Mouse (Mus musculus): ENCODE measurements around the gene Hnrnpab.
"Not testable (repeated sequence)": the region's sequence is repeated elsewhere in the genome, so short reads cannot be mapped to it uniquely, and the experiment has no call there.

Gene Hnrnpab

DNA sequence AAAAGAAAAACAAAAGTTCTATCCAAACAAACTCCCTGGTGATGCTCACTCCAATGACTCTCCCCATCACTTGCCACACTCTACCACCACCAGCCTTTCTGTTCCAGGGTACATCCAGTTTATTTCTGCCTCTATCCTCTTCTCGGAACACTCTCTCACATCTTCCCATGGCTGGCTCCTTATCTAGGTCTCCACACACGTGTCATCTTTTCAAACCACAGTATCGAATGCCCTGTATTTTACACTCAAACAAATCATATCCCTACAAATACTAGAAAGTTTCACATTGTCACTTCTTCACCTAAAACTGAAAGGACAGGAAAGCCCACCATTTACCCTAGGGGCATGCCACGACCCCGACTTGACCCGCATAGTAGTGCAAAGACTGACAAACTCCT, 28.5 kb upstream of the Hnrnpab start:
- DNase-seq (ENCODE audit: extremely low spot score, low spot score) = no peak

DNA sequence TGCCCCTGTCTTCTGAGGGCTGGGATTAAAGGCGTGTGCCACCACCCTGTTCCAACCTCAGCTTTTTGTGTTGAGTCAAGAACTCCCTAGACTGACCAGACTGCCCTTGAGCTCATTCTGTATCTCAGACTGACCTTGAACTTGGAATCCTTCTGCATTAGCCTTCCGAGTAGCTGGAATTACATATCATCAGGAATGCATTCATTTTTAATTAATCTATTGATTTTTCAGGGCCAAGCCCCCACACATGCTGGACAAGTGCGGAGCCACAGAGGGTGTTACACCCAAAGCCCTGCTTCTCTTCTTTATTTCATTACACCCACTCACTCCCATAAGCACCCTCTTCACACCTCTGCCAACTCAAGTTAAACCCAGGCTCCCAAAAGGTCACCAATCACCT, 27.1 kb upstream of the Hnrnpab start:
- DNase-seq (ENCODE audit: extremely low spot score, low spot score) = no peak

DNA sequence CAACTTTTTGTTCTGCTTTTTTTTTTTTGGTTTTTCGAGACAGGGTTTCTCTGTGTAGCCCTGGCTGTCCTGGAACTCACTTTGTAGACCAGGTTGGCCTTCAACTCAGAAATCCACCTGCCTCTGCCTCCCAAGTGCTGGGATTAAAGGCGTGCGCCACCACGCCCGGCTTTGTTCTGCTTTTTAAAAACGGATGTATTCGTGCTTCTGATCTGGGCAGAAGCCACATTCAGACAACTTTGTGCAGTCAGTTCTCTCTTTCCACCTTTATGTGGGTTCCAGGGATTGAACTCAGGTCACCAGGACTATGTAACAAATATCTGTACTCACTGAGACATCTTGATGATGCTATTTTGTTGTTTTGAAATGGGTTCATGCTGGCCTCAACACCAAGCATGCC, 26.6 kb upstream of the Hnrnpab start:
- not testable (repeated sequence) for DNase-seq (ENCODE audit: extremely low spot score, low spot score)

GRCm38 (mm10) chr11:51632130-51632753, 25.6 kb upstream of the Hnrnpab start:
- no peak for DNase-seq (ENCODE audit: extremely low spot score, low spot score)

- DNase-seq (ENCODE audit: extremely low spot score, low spot score) = no peak
These were observed 23.1 kb upstream of the Hnrnpab start for GRCm38 (mm10) chr11:51629651-51630314.

DNA sequence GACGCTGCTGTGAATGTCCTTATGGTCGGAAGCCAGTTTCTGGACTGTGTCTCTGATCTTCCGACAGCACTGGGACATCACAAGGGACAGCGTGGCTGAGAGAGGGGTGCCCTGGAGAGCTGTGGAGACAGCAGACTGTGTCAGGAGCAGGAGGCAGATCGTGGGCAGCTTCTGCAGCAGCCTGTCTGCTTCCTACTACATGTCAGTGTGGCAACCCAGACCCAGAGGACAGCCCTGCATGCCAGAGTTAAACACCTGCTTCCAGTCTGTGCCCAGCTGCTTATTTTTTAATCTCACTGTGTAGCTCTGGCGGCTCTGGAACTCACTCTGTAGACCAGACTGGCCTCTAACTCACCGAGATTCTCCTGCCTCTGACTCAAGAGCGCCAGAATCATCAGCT, 21.3 kb upstream of the Hnrnpab start:
- no peak for DNase-seq (ENCODE audit: extremely low spot score, low spot score)

GRCm38 (mm10) chr11:51627425-51627824, 20.8 kb upstream of the Hnrnpab start:
- DNase-seq (ENCODE audit: extremely low spot score, low spot score) = no peak

- DNase-seq (ENCODE audit: extremely low spot score, low spot score) = no peak
These were observed 18.7 kb upstream of the Hnrnpab start for GRCm38 (mm10) chr11:51625187-51625820.

DNA sequence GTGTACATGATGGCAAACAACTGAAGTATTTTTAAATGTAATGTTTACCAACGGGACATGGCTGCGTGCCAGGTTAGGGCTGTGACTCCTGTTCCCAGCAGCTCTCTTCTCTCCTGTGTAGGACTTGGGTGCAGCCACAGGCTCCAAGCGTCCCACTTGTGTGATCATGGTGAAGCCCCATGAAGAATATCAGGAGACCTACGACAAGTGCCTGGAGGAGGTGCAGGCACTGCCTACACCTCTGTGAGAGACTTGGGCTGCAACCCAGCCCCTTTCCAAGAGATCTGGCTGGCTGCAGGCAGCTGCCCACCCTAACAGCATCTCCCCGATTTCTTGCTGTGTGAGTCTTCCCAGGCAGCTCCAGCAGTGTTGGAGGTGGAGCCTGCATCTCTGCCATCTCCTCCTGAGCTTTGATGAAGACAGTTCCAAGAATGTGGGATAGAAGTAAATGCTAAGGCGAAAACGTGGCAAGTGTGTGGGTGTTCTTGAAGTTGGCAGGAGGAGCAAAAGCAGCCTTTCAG, 16.4 kb upstream of the Hnrnpab start:
- DNase-seq (ENCODE audit: extremely low spot score, low spot score) = no peak

- DNase-seq (ENCODE audit: extremely low spot score, low spot score) = no peak
These were observed 15.1 kb upstream of the Hnrnpab start for GRCm38 (mm10) chr11:51621776-51622175.

GRCm38 (mm10) chr11:51620084-51620483, 13.4 kb upstream of the Hnrnpab start:
- DNase-seq (ENCODE audit: extremely low spot score, low spot score) = no peak

DNA sequence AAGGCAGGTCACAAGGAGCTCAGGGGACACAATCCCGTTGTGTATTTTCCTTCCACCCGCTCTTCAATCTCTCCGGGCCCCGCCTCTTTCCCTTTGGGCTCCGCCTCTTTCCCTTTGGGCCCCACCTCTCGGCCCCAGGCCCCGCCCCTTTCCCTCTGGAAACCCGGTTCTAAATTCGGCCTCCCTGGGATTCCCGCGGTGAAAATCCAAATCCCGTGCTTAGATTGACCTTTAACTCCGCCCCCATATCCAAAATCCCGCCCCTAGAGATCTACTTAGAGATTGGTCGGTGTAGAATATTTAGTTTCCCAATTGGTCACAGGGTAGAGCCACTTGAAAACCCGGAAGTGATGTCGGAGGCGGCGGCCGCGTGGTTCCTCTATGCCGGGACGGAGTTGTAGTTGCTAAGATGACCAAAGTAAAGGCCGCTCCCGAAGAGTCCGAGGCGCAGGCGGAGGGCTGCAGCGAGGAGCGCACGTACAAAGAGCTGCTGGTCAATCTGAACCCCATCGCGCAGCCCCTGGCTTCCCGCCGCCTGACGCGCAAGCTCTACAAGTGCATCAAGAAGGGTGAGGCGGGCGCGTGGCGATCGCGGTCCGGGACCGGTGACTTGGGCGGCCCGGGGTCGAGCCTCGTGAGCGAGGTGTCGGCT, 12.9 kb upstream of the Hnrnpab start, which contains the start of gene Nhp2:
Nhp2 (plus strand) TSS at position 327 of the 652 bp plus-strand sequence.
- peak; percentile 92 for DNase-seq (ENCODE audit: extremely low spot score, low spot score)

- DNase-seq (ENCODE audit: extremely low spot score, low spot score) = no peak
These were observed 12.3 kb upstream of the Hnrnpab start for GRCm38 (mm10) chr11:51618894-51619408.

- DNase-seq (ENCODE audit: extremely low spot score, low spot score) = peak; percentile 54
These were observed 11.0 kb upstream of the Hnrnpab start for GRCm38 (mm10) chr11:51617693-51618092.

DNA sequence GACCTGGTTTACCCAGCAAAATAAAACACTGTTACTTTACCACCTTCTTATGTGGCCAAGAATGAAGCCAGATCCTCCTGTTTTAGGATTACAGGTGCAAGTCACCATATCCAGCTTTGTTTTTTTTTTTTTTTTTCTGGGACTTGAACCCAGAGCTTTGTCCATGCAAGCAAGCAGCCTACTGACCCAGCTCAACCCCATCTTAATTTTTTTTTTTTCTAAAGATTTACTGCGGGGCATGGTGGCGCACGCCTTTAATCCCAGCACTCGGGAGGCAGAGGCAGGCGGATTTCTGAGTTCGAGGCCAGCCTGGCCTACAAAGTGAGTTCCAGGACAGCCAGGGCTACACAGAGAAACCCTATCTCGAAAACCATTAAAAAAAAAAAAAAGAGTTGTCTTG, 9.5 kb upstream of the Hnrnpab start:
- not testable (repeated sequence) for DNase-seq (ENCODE audit: extremely low spot score, low spot score)

GRCm38 (mm10) chr11:51615601-51616000, 9.0 kb upstream of the Hnrnpab start:
- DNase-seq (ENCODE audit: extremely low spot score, low spot score) = peak; percentile 72

GRCm38 (mm10) chr11:51615129-51615528, 8.5 kb upstream of the Hnrnpab start:
- no peak for DNase-seq (ENCODE audit: extremely low spot score, low spot score)

- DNase-seq (ENCODE audit: extremely low spot score, low spot score) = no peak
These were observed 7.6 kb upstream of the Hnrnpab start for GRCm38 (mm10) chr11:51614256-51614655.

DNA sequence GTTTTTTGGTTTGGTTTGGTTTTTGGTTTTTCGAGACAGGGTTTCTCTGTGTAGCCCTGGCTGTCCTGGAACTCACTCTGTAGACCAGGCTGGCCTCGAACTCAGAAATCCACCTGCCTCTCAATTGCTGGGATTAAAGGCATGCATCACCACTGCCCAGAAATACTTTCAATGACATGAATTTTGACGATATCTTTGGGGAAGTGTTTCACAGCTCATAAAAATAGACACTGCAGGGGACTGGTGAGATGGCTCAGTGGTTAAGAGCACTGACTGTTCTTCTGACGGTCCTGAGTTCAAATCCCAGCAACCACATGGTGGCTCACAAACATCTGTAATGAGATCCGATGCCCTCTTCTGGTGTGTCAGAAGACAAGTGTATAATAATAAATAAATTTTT, 3.3 kb upstream of the Hnrnpab start:
- DNase-seq (ENCODE audit: extremely low spot score, low spot score) = not testable (repeated sequence)

DNA sequence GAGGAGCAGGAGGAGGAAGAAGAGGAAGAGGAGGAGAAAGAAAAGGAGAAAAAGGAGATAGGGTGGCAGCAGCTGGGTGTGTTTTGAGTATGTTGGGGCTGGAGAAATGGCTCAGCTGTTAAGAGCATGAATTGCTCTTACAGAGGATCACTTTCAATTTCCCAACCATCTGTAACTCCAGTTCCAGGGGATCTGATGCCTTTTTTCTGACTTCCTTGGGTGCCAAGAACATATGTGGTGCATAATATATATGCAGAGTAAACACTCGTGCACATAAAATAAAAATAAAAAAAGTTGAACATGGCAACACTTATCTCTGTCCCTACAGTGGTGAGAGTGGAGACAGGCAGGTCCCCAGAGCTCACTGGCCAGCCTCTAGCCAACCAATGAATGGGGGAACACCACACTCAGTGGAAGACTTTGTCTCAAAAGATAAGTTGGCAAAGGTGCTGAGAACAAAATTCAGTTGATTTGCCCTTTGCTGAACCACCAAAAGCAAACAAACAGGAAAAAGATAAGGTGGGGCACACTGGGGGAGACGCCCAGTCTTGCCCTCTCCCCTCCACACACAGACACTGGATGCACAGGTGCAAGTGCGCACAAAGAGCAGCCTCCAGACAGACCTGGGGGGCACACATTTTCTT, 2.7 kb upstream of the Hnrnpab start:
- no peak for DNase-seq (ENCODE audit: extremely low spot score, low spot score)

- DNase-seq (ENCODE audit: extremely low spot score, low spot score) = no peak
These were observed 570 bp upstream of the Hnrnpab start for GRCm38 (mm10) chr11:51607096-51607738.

Data from neural tube, embryonic 10.5 days (tissue).